Mouse (Mus musculus) brain, embryonic 18.5 days (tissue): Measurements from ENCODE around the gene Cxcl15.

Experiments
- DNase-seq: peaks from one replicate; pipeline ENCODE4 v3.0.0-alpha.2; 2012; ENCODE audit warnings: low read depth, low spot score

Gene Cxcl15

DNA sequence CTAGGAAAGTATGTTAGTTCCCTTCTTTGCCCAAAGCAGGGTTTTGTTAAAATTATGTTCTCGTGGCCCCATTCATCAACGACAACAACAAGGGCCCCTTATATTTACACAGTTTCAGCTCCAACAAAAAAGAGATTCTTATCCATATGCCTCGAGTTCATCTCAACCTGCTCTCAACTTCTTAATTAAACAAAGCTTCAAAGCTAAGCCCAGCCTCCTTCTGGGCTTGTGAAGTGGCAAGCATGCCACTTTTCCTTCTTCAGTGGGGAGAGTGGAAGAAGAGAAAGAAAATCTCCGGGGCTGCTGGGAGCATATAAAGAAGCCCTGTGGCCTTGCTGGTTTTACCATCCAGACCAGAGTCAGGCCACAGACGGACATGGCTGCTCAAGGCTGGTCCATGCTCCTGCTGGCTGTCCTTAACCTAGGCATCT is at the start of gene Cxcl15:
Cxcl15 (plus strand) TSS at position 340 of the 431 bp plus-strand sequence.
- no peak for DNase-seq

- DNase-seq = no peak
Observed at GRCm38 (mm10) chr5:90753934-90754333, 40.4 kb upstream of the Cxcl15 start.

DNA sequence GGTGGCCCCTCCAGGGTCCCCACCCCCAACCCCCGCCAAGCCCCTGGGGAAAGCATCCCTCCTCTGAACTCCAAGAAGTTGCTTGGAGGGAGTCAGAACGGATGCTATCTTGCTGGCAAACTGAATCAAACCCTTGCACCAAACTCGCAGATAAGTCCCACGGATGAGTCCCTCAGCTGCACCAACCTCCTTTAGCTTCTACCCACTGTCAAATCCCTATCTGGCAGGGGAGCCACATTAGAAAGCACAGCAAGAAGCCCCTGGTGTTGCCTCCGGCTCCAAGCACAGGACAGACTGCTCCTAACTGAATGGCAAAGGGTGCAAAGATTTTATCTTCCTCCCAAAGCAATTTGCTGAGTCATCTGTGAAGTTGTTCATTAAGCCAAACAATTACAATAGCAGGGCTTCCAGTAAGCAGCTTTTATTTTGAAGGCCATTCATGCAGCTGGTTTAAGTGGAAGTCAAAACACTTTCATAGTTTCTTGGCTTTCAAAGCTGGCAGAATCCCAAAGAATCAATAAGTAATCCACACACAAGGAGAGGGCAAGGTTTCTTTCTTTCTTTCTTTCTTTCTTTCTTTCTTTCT is 36.2 kb upstream of the Cxcl15 start:
- no peak for DNase-seq

DNA sequence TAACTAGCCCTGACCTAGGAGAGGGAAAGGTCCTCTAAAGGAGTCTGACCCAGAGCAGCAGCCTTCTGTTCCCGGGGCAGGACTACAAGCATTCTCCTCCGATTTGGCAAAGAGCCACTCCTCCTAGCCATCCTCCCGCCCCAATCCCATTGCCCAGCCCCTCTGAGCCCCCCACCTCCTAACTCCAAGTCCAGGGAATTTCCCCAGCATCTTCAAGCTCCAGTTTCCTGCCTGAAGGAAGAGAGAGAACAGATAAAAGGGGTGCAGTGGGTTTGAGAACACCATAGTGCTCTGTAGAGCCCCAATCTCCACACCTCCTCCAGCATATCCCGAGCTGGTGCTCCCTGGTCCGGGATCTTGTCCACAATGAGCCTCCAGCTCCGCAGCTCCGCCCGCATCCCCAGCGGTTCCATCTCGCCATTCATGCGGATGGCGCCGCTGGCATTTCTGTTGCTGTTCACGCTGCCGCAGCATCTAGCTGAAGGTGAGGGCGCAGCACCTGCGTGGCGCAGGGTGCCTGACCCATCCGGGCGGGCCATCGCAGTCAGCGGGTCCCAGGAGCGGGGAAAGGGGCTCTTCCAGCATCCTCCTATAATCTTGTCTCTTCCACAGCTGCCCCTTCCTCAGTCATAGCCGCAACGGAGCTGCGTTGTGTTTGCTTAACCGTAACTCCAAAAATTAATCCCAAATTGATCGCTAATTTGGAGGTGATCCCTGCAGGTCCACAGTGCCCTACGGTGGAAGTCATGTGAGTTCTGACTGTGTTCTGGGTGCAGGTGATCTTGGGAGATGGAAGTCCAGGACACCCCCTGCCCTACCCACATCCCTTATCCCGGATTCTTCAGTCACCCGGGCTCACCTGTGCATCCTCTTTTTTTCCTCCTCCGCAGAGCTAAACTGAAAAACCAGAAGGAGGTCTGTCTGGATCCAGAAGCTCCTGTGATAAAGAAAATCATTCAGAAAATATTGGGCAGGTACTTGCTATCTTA is 35.0 kb upstream of the Cxcl15 start, which contains the start of gene Cxcl5:
Cxcl5 (plus strand) TSS at position 284 of the 989 bp plus-strand sequence.
- DNase-seq = no peak

GRCm38 (mm10) chr5:90760303-90760702 is 34.0 kb upstream of the Cxcl15 start:
- no peak for DNase-seq

GRCm38 (mm10) chr5:90760844-90761243 is 33.5 kb upstream of the Cxcl15 start:
- DNase-seq = no peak

DNA sequence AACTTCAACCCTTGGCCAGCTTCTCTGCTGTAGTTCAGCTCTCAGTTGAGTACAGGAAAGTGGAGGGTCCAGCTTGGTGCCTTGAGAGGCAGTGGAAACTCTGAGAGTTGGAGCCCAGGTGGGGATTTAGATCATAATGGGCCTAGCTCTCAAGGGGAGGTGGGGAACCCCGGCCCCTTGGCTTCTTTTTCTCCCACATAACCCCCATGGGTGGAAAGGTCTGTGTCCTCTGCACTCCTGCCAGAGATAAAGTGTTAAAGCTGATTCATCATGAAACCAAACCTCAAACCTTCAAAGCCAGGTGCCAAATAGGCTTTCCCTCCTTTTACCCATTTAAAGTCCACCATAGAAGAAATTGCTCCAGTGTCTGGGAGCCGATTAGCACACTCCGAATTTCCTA is 32.5 kb upstream of the Cxcl15 start:
- no peak for DNase-seq

- no peak for DNase-seq
Observed at GRCm38 (mm10) chr5:90763912-90764665, 30.2 kb upstream of the Cxcl15 start.

- no peak for DNase-seq
Observed at GRCm38 (mm10) chr5:90765821-90766606, 28.3 kb upstream of the Cxcl15 start.

GRCm38 (mm10) chr5:90768218-90768617 is 26.1 kb upstream of the Cxcl15 start, which contains the start of gene Ppbp:
Ppbp (plus strand) TSS chr5:90768518.
- no peak for DNase-seq

GRCm38 (mm10) chr5:90771369-90771768 is 23.0 kb upstream of the Cxcl15 start:
- no peak for DNase-seq

DNA sequence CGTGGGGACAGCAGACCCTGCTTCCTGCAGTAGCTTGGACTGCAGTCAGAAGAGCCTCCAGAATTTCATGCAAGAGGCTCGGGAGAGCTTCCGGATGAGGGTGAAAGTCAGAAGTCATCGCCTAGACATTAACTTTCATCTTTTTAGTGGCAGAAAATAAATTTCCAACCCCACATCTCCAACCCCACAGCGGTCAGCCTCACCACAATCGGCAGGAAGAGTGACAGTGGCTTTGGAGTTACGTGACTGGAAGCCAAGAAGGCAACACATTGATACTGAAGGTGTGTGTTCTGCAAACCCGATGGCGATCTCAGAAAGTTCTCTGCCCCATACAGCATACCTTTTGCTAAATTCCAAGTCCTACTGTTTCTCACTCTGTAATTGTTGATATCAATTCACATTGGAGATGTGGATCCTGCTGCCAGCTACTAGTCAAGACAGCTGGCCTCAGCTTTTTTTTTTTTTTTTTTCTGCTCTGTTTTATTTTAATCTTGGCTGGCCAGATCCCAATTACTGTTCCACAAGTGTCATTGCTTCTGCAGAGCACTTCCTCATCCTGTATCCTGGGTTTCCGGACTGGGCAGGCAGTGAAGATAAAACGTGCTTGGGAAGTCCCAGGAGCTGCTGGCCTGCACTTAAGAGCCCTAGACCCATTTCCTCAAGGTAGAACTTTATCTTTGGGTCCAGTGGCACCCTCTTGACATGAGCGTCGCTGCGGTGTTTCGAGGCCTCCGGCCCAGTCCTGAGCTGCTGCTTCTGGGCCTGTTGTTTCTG is 22.3 kb upstream of the Cxcl15 start, which contains the start of gene Pf4:
Pf4 (plus strand) TSS at position 556 of the 774 bp plus-strand sequence.
- DNase-seq = no peak

- no peak for DNase-seq
Observed at GRCm38 (mm10) chr5:90775562-90775961, 18.8 kb upstream of the Cxcl15 start.

DNA sequence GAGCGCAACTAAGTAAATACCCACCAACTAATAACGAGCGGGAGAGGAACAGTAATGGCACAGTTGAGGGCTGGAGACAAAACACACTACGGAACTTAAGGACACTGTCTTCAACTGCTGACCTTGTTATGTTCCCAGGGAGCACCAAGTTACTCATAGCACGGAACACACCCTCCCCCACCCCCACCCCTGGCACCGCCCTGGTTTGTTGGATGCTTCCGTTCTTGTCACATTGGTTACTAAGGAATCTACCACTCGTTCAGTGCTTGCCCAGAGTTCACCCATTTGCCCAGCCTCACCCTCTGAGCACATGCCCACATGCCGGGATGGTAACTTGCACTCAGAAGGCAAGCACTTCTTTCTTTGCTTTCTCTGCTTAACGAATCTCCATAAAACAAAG is 16.7 kb upstream of the Cxcl15 start:
- no peak for DNase-seq

- no peak for DNase-seq
Observed at GRCm38 (mm10) chr5:90778856-90779255, 15.5 kb upstream of the Cxcl15 start.

- no peak for DNase-seq
Observed at GRCm38 (mm10) chr5:90783697-90784096, 10.6 kb upstream of the Cxcl15 start.

GRCm38 (mm10) chr5:90785659-90786588 is 8.4 kb upstream of the Cxcl15 start, which contains the start of gene Cxcl3:
Cxcl3 (plus strand) TSS chr5:90786103.
- no peak for DNase-seq

- DNase-seq = no peak
Observed at GRCm38 (mm10) chr5:90788114-90788513, 6.2 kb upstream of the Cxcl15 start.
